Mouse (Mus musculus) ES-Bruce4 (cell line): Measurements from ENCODE around the gene 2310022A10Rik.

ENCODE experiments used
- EP300 ChIP-seq: IDR thresholded peaks from 2 replicates; pipeline ENCODE4 v1.6.1; 2011; ENCODE audit warnings: low read depth, low read length; ENCODE audit not compliant: insufficient read depth
- POLR2A ChIP-seq: IDR thresholded peaks from one replicate; pipeline ENCODE4 v1.8.1; 2011; ENCODE audit warnings: low read length; ENCODE audit not compliant: insufficient read depth

DNA sequence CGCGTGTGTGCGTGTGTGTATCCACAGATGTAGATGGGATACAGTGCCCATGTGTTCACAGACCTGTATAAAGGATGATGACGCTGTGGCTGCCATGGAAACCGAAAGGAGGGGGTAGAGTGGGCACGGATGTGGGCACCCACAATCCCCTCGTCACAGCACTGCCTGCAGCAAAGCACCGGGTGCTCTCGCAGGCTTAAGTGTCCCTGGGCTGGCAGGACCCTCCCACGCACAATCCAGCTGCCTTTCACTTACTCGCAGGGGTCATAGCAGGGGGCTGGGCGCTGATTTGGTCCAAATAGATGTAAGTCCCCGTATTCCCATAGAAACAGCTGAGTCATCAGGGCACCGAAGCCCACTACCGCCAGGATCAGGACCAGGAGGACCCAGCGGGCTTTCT lies 11.6 kb upstream of the 2310022A10Rik start:
- no peak for TF ChIP-seq POLR2A
- no peak for TF ChIP-seq EP300
